Mouse (Mus musculus) stomach, postnatal 0 days (tissue): Measurements from ENCODE around the gene Prpf19. TPM values are rescaled to one million over a fixed set of nuclear protein-coding genes. Genes with fewer than 3 reads are reported as not detected.

ENCODE experiments used
- ATAC-seq: fragments of 200-750 bp; cut with Nextera tagmentation; 2 replicates; pipeline ENCODE4 v1.8.0; 2017; ENCODE audit not compliant: low FRiP score, low TSS enrichment
- DNase-seq: peaks from one replicate; pipeline ENCODE4 v3.0.0-alpha.2; 2016; ENCODE audit warnings: low spot score
- H3K27ac ChIP-seq: fragments of 300-500 bp; sonication (generic); replicated peaks from 2 replicates; pipeline ENCODE4 v1.5.1; 2014; ENCODE audit warnings: mild to moderate bottlenecking, control low read depth
- H3K27me3 ChIP-seq: fragments of 300-500 bp; sonication (generic); 2 replicates; pipeline ENCODE4 v1.6.1; 2014; ENCODE audit warnings: low read length; ENCODE audit not compliant: control insufficient read depth, insufficient read depth
- H3K36me3 ChIP-seq: fragments of 300-500 bp; sonication (generic); 2 replicates; pipeline ENCODE4 v1.6.1; 2014; ENCODE audit warnings: low read length, mixed read lengths; ENCODE audit not compliant: control insufficient read depth, insufficient read depth
- H3K4me1 ChIP-seq: fragments of 300-500 bp; sonication (generic); replicated peaks from 2 replicates; pipeline ENCODE4 v1.6.1; 2014; ENCODE audit warnings: antibody characterized with exemption; ENCODE audit not compliant: control insufficient read depth, insufficient read depth
- H3K4me2 ChIP-seq: fragments of 300-500 bp; sonication (generic); replicated peaks from 2 replicates; pipeline ENCODE4 v1.6.1; 2014; ENCODE audit warnings: low read depth, mild to moderate bottlenecking, control low read depth, moderate library complexity
- H3K4me3 ChIP-seq: fragments of 300-500 bp; sonication (generic); 2 replicates; pipeline ENCODE4 v1.5.1; 2014; ENCODE audit warnings: low read depth, low read length, control low read depth
- H3K9ac ChIP-seq: fragments of 300-500 bp; sonication (generic); 2 replicates; pipeline ENCODE4 v1.6.1; 2014; ENCODE audit warnings: mild to moderate bottlenecking, low read length, control low read depth, mixed read lengths
- H3K9me3 ChIP-seq: fragments of 300-500 bp; sonication (generic); 2 replicates; pipeline ENCODE4 v1.6.1; 2016; ENCODE audit warnings: low read length; ENCODE audit not compliant: control insufficient read depth
- CTCF ChIP-seq: IDR thresholded peaks from 2 replicates; pipeline ENCODE4 v1.5.1; 2016; ENCODE audit warnings: antibody characterized with exemption, low read depth, mild to moderate bottlenecking, moderate library complexity
- EP300 ChIP-seq: optimal IDR thresholded peaks from 2 replicates; pipeline ENCODE3; 2016; ENCODE audit warnings: antibody characterized with exemption
- WGBS: fragments of 180-500 bp; shearing (Covaris S2); extraction: QIAGEN DNeasy Blood & Tissue Kit; methylation state at CpG from one replicate; pipeline ENCODE4 v1.1.7; 2014; 5-methylcytosine and 5-hydroxymethylcytosine counted together
- polyA plus RNA-seq: library from polyadenylated mRNA; unstranded; fragments of >200 nt; fragmentation: Nextera tagmentation; extraction: Ambion mirVana; gene quantifications from 2 replicates; pipeline ENCODE4 v1.2.1, GENCODE M21; 2015

The Prpf19 gene
- polyA plus RNA-seq, 1 experiment from 2014 or later = 19.5 TPM

DNA sequence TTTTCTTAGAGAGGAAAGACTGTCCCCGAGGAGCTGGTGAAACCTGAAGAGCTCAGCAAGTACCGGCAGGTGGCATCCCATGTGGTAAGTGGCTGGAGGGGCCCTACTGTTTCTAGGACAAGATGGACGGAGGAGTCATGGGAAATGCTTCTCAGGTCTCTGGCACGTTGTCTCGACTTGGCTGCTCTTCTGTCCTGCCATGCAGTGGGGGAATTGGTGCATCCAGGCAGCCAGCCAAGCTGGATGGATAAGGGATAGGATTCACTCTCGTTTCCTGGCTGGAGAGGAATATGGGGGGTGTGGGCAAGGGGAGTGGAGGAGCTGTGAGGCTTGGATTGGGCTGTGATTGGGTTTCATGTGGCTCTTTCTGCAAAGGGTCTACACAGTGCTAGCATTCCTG is 5.3 kb downstream of the Prpf19 start:
- H3K9ac ChIP-seq = no peak overlapping the region
- H3K4me1 ChIP-seq = 0 out of 2 replicates have a peak, but pooled peaks cover 2% of the 10 kb centered on the region
- peaks cover 51% of the 10 kb centered on the region for H3K36me3 ChIP-seq
- ATAC-seq (no peak), DNase-seq (no peak)
- H3K27me3 ChIP-seq = no peaks in the 10 kb centered on the region
- TF ChIP-seq EP300 (no peak), CTCF (no peak)
- no peak overlapping the region for H3K27ac ChIP-seq
- no peaks in the 10 kb centered on the region for H3K9me3 ChIP-seq
- WGBS = 72% methylated on average over 6 of the region's 6 CpGs
- no peak overlapping the region for H3K4me3 ChIP-seq
- no peak overlapping the region for H3K4me2 ChIP-seq

DNA sequence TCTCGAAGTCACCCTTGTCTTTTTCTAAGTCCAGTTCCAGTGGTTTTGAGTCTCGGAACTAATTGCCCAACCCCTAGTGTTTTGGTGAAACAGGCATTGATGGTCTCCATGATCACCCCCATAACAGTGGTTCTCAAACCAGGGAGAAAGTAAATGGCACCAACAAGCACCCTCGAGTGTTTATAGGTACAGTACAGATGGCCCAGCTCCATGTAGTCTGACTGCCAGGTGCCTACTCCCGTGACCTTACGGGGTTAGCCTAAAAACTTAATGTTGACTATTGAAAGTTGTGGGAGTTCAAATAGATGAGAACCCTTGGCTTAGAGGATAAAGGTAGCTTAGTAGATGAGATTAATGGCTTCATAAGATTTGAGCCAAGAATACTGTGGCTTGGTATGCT is 6.0 kb downstream of the Prpf19 start:
- H3K4me3 ChIP-seq = no peak overlapping the region
- DNase-seq = no peak
- peaks cover 51% of the 10 kb centered on the region for H3K36me3 ChIP-seq
- no peaks in the 10 kb centered on the region for H3K9me3 ChIP-seq
- TF ChIP-seq EP300 (no peak), CTCF (no peak)
- 0 out of 2 replicates have a peak, but pooled peaks cover 2% of the 10 kb centered on the region for H3K4me1 ChIP-seq
- no peak overlapping the region for H3K4me2 ChIP-seq
- H3K9ac ChIP-seq = no peak overlapping the region
- no peak overlapping the region for H3K27ac ChIP-seq
- no peak for ATAC-seq
- 86% methylated on average over 5 of the region's 5 CpGs for WGBS
- H3K27me3 ChIP-seq = no peaks in the 10 kb centered on the region

DNA sequence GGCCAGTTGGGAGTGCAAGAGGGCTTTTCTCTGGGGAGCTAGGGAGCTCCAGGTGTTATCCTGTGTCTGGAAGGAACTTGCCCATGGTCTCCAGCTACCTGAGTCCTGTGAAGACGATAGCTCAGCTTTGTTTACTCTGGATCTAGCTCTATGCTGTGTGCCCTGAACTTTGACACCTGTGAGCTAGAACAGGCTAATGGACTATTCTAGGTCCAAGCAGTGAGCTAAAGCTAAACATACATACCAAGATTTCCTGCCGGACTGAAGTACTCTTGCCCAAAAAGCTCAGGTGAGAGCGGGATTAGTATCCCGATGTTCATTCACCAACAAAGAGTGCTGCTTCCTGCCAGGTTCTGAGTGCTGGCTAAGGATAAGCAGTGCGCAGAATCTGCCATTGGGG is 9.5 kb downstream of the Prpf19 start:
- Histone ChIP-seq H3K27me3 (no peaks in the 10 kb centered on the region), H3K4me2 (no peak overlapping the region), H3K9ac (no peak overlapping the region), H3K27ac (peak overlapping the region; percentile 30; the same call in 1 of the 2 replicates), H3K36me3 (peaks cover 38% of the 10 kb centered on the region), H3K4me1 (0 out of 2 replicates have a peak, but pooled peaks cover under 1% of the 10 kb centered on the region), H3K9me3 (no peaks in the 10 kb centered on the region), H3K4me3 (no peak overlapping the region)
- no peak for ATAC-seq
- no peak for DNase-seq
- WGBS = 61% methylated on average over 5 of the region's 5 CpGs
- TF ChIP-seq CTCF (no peak), EP300 (no peak)

DNA sequence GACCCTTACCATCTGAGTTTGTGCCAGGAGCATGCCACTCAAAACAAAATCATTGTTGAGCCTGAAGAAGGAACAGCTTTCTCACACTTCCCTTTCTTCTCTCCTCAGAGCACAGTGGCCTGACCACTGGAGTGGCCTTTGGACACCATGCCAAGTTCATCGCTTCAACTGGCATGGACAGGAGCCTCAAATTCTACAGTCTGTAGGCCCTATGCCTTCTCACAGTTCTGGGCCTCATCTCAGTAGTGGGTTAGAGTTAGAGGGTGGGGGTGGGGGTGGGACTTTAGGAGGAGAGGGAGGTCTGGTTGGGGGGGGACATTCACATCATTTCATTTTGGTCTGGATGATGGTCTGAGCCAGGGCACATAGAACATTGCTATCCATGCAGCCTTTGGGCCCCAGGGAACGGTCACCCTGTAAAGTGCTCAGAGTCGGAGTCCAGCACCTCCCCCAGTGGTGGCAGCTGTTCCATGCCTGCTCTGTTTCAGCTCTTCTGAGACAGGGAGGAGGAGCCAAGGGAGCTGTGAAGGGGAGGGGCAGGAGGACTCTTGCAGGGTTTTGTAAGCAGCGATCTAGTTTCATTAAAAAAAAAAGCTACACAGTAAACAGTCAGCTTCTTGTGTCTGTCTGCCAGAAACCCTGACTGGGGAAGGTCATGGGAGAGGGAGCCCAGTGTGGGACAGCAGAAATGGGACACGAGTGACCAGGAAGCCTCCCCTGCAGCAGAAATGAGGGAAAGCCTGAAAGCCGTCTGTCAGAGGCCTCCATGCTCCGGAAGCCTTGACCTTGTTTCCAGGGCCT is 10.1 kb downstream of the Prpf19 start:
- 0 out of 2 replicates have a peak, but pooled peaks cover 2% of the 10 kb centered on the region for H3K4me1 ChIP-seq
- ATAC-seq (peak; percentile 72; the same call in 1 of the 2 replicates), DNase-seq (peak; percentile 54)
- H3K4me2 ChIP-seq = 0 out of 2 replicates have a peak overlapping the region, but pooled peaks have one; percentile 11
- H3K27me3 ChIP-seq = no peaks in the 10 kb centered on the region
- H3K36me3 ChIP-seq = peaks cover 33% of the 10 kb centered on the region
- no peak for TF ChIP-seq EP300
- peak; percentile 44 for TF ChIP-seq CTCF
- 35% methylated on average over 7 of the region's 7 CpGs for WGBS
- no peak overlapping the region for H3K4me3 ChIP-seq
- H3K9ac ChIP-seq = peak overlapping the region; percentile 35; the same call in 1 of the 2 replicates
- H3K27ac ChIP-seq = peak overlapping the region; percentile 82
- H3K9me3 ChIP-seq = no peaks in the 10 kb centered on the region

DNA sequence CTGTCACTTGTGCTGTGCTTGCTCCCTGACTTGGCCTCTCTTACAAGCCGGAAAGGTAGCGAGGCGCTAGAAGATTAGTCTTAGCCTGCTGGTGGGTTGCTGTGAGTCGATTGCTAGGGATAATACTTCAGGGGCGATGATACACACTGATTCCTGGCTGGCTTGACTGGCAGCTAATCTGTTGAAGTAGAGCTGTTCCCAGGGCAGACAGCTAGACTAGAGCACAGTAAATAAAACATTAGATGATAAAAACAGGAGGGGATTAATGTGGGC is 10.6 kb downstream of the Prpf19 start:
- no peak for ATAC-seq
- Histone ChIP-seq H3K9ac (peak overlapping the region; percentile 35; the same call in 1 of the 2 replicates), H3K4me3 (no peak overlapping the region), H3K4me1 (0 out of 2 replicates have a peak, but pooled peaks cover 2% of the 10 kb centered on the region), H3K27me3 (no peaks in the 10 kb centered on the region), H3K36me3 (peaks cover 28% of the 10 kb centered on the region), H3K27ac (peak overlapping the region; percentile 82), H3K9me3 (no peaks in the 10 kb centered on the region), H3K4me2 (0 out of 2 replicates have a peak overlapping the region, but pooled peaks have one; percentile 11)
- 52% methylated on average over 5 of the region's 5 CpGs for WGBS
- TF ChIP-seq EP300 (no peak), CTCF (no peak)
- no peak for DNase-seq

DNA sequence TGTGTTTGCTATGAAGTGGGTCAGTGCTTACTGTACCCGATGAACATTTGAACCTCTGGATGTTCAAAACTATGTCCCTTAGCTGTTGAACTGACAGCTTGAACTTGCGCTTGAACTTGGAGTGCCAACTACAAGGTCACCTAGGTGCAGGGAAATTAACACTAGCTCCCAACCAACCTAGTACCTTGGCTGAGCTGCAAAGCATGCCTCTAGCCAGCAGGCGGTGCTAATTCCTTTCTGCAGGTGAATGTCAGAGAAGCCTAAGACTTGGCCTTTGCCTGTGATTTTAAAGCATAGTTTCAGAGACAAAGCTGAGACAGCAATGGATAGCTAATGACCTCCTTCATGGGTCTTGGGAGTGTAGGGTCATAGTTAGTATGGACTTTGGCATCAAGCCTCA is 12.9 kb downstream of the Prpf19 start:
- DNase-seq (peak; percentile 73), ATAC-seq (no peak)
- no peaks in the 10 kb centered on the region for H3K9me3 ChIP-seq
- H3K9ac ChIP-seq = no peak overlapping the region
- H3K4me3 ChIP-seq = no peak overlapping the region
- TF ChIP-seq CTCF (peak; percentile 89), EP300 (no peak)
- peak overlapping the region; percentile 77; the same call in 1 of the 2 replicates for H3K27ac ChIP-seq
- peaks cover 10% of the 10 kb centered on the region for H3K36me3 ChIP-seq
- H3K4me1 ChIP-seq = 0 out of 2 replicates have a peak, but pooled peaks cover 2% of the 10 kb centered on the region
- H3K27me3 ChIP-seq = no peaks in the 10 kb centered on the region
- WGBS = 50% methylated on average over 3 of the region's 3 CpGs
- no peak overlapping the region for H3K4me2 ChIP-seq
